Mouse (Mus musculus) gastrocnemius, adult 18-20 months (tissue): Measurements from ENCODE around the gene Slc38a1. TPM values are rescaled to one million over a fixed set of nuclear protein-coding genes. Genes with fewer than 3 reads are reported as not detected.

Experiments used
- DNase-seq: peaks from one replicate; pipeline ENCODE4 v3.0.0; 2021; ENCODE audit warnings: low spot score
- total RNA-seq, 2 experiments: library from RNA; stranded (reverse); gene quantifications; 2 replicates each; pipeline ENCODE4 v1.2.3; 2021

Slc38a1 gene
- total RNA-seq, 2 experiments from 2014 or later = 0.75 to 1.4 TPM

GRCm38 (mm10) chr15:96621686-96622085 is 21.0 kb downstream of the Slc38a1 start:
- DNase-seq = no peak

GRCm38 (mm10) chr15:96617555-96617954 is 25.2 kb downstream of the Slc38a1 start:
- DNase-seq = no peak

GRCm38 (mm10) chr15:96608671-96609070 is 34.0 kb downstream of the Slc38a1 start:
- DNase-seq = no peak

- no peak for DNase-seq
These were observed 35.3 kb downstream of the Slc38a1 start for GRCm38 (mm10) chr15:96607422-96607821.

- peak; percentile 79 for DNase-seq
These were observed 38.4 kb downstream of the Slc38a1 start for GRCm38 (mm10) chr15:96604282-96604681.

- DNase-seq = no peak
These were observed 40.7 kb downstream of the Slc38a1 start for GRCm38 (mm10) chr15:96602043-96602442.

- no peak for DNase-seq
These were observed 42.6 kb downstream of the Slc38a1 start for GRCm38 (mm10) chr15:96599852-96600781.

GRCm38 (mm10) chr15:96598888-96599578 is 43.7 kb downstream of the Slc38a1 start:
- DNase-seq = no peak

GRCm38 (mm10) chr15:96597116-96597515 is 45.6 kb downstream of the Slc38a1 start:
- no peak for DNase-seq

- DNase-seq = no peak
These were observed 48.4 kb downstream of the Slc38a1 start for GRCm38 (mm10) chr15:96594316-96594715.

GRCm38 (mm10) chr15:96593866-96594265 is 48.8 kb downstream of the Slc38a1 start:
- DNase-seq = no peak

GRCm38 (mm10) chr15:96593457-96593856 is 49.3 kb downstream of the Slc38a1 start:
- no peak for DNase-seq

- DNase-seq = no peak
These were observed 49.7 kb downstream of the Slc38a1 start for GRCm38 (mm10) chr15:96592976-96593375.

GRCm38 (mm10) chr15:96591876-96592417 is 50.8 kb downstream of the Slc38a1 start:
- DNase-seq = no peak

- no peak for DNase-seq
These were observed 53.6 kb downstream of the Slc38a1 start for GRCm38 (mm10) chr15:96588996-96589657.

GRCm38 (mm10) chr15:96587998-96588397 is 54.7 kb downstream of the Slc38a1 start:
- DNase-seq = no peak

GRCm38 (mm10) chr15:96583371-96584008 is 59.2 kb downstream of the Slc38a1 start:
- no peak for DNase-seq

GRCm38 (mm10) chr15:96576998-96577397 is 65.7 kb downstream of the Slc38a1 start:
- DNase-seq = no peak

GRCm38 (mm10) chr15:96568983-96569363 is 73.7 kb downstream of the Slc38a1 start:
- DNase-seq = no peak

- peak; percentile 8 for DNase-seq
These were observed 74.3 kb downstream of the Slc38a1 start for GRCm38 (mm10) chr15:96568271-96568982.
